In the genomic region with DNA sequence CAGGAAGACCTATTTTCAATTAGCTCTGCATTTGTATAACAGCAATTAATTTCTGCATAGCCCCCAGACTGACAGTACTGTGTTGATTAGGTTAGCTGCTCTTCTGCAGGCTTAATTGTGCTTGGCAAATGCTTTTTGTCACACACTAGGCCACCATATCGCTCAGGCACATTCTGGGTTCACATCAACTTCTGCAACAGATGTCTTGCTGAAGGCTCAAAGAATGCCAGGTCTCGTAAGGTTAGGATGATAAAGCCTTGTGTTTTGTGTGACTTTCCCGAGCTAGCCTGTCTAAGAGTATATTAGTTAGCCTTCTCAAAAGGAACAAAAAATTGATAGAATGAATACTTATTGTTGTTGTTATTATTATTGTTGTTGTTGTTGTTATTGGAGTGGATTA, we compare ENCODE assay signal across 18 mouse cellular contexts.
"Had no signal": no experiment of that assay in that cellular context is flagged by ENCODE, and none has a peak within 500 bp of the region (broad histone marks: within the 10 kb centered on the region; RNA-seq: fewer than 3 reads in every experiment).

No protein-coding gene starts in this region.

- ATAC-seq: midbrain, embryonic 13.5 days; midbrain, embryonic 16.5 days had no signal

- H3K9me3 ChIP-seq: midbrain, embryonic 13.5 days; neural tube, embryonic 13.5 days; neural tube, embryonic 15.5 days had no signal

- H3K27ac ChIP-seq: midbrain, embryonic 13.5 days; neural tube, embryonic 13.5 days; neural tube, embryonic 15.5 days had no signal

- H3K4me2 ChIP-seq: lung, embryonic 14.5 days; midbrain, embryonic 11.5 days; midbrain, embryonic 13.5 days; neural tube, embryonic 13.5 days; neural tube, embryonic 15.5 days had no signal

- H3K4me1 ChIP-seq: neural tube, embryonic 13.5 days; neural tube, embryonic 15.5 days had no signal

- H3K27me3 ChIP-seq: midbrain, embryonic 13.5 days; neural tube, embryonic 13.5 days; neural tube, embryonic 15.5 days had no signal

- H3K4me3 ChIP-seq: midbrain, embryonic 13.5 days; myocyte; neural tube, embryonic 13.5 days; neural tube, embryonic 15.5 days had no signal

- H3K36me3 ChIP-seq: midbrain, embryonic 13.5 days; neural tube, embryonic 13.5 days; neural tube, embryonic 15.5 days had no signal

- DNase-seq: lung, adult 18-20 months; lung, embryonic 14.5 days; lung, postnatal 10 days; lung, postnatal 4 days; retina, postnatal 1 day; right cerebral cortex, adult 18-20 months; right cerebral cortex, postnatal 25 days; right cerebral cortex, postnatal 4 days; spleen, adult 18-20 months; thymus, adult 18-20 months; thymus, postnatal 25 days; thymus, postnatal 4 days had no signal

- H3K9ac ChIP-seq: lung, embryonic 14.5 days; midbrain, embryonic 13.5 days; neural tube, embryonic 13.5 days; neural tube, embryonic 15.5 days had no signal
